Mouse (Mus musculus): ENCODE results near the gene H2al1i. TPM values are rescaled to one million over a fixed set of nuclear protein-coding genes. Genes with fewer than 3 reads are reported as not detected.
"Not testable (repeated sequence)": the region's sequence is repeated elsewhere in the genome, so short reads cannot be mapped to it uniquely, and the experiment has no call there.

Gene H2al1i
- polyA plus RNA-seq, 1 experiment from 2014 or later, result not detected

GRCm38 (mm10) chrX:11327522-11327921, 3.1 kb downstream of the H2al1i start, which contains the start of gene H2al1j:
TSS of gene H2al1j (plus strand) at chrX:11327822.
- H3K4me1 ChIP-seq; H3K9ac ChIP-seq; H3K36me3 ChIP-seq; H3K27ac ChIP-seq; H3K27me3 ChIP-seq (replicated peaks); H3K4me3 ChIP-seq; H3K4me2 ChIP-seq (replicated peaks); H3K9me3 ChIP-seq; ATAC-seq (ENCODE audit: low FRiP score, low read depth): not testable (repeated sequence)
- WGBS, result 88% methylated on average over 2 of the region's 2 CpGs

DNA sequence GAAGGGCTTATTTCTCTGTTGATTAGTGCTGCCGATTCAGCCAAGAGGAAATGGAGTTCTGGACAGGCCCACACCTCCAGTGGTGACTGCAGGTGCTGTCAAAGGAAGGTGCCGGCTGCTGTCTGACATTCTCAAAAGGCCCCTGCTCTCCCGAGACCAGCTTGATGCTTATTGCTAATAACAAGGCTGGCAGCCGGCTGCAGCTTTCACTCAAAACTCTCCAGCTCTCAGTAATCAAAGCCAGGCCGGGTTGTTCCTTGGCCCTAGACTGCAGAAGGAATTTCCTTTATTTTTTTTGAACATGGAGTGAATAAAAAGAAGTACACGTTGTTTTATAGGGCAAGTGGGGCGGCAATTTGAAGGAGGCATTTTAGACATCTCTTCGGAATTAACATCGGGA, 21.3 kb downstream of the H2al1i start:
- Histone ChIP-seq H3K9me3 (no peaks in the 10 kb centered on the region), H3K27me3 (replicated peaks) (no peaks in the 10 kb centered on the region), H3K36me3 (no peaks in the 10 kb centered on the region), H3K4me2 (replicated peaks) (no peak overlapping the region), H3K27ac (no peak overlapping the region), H3K9ac (no peak overlapping the region), H3K4me3 (no peak overlapping the region), H3K4me1 (no peaks in the 10 kb centered on the region)
- ATAC-seq (ENCODE audit: low FRiP score, low read depth), result no peak
- WGBS, result 76% methylated on average over 9 of the region's 9 CpGs

DNA sequence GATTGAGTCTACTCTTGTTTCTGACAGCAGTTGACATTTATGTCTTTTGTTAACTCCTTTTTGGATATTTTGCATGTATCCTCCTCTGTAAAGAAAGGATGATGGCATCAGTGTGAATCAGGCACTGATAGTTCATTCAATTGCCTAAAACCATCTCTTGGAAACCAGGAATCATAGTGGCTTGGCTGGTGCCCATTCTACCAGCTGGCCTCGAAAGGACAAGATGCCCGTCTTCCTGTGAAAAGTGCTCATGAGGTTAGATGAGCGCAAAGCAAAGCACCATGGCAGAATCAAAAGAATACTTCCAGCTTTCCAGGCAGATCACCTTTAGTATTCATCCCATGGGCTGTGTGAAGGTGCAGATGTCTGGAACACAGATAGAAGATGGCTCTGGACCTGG, 22.3 kb downstream of the H2al1i start:
- Histone ChIP-seq H3K27ac (no peak overlapping the region), H3K36me3 (no peaks in the 10 kb centered on the region), H3K9me3 (no peaks in the 10 kb centered on the region), H3K9ac (no peak overlapping the region), H3K4me2 (replicated peaks) (no peak overlapping the region), H3K4me1 (no peaks in the 10 kb centered on the region), H3K27me3 (replicated peaks) (no peaks in the 10 kb centered on the region), H3K4me3 (no peak overlapping the region)
- 90% methylated on average over 3 of the region's 3 CpGs for WGBS
- ATAC-seq (ENCODE audit: low FRiP score, low read depth), result no peak

DNA sequence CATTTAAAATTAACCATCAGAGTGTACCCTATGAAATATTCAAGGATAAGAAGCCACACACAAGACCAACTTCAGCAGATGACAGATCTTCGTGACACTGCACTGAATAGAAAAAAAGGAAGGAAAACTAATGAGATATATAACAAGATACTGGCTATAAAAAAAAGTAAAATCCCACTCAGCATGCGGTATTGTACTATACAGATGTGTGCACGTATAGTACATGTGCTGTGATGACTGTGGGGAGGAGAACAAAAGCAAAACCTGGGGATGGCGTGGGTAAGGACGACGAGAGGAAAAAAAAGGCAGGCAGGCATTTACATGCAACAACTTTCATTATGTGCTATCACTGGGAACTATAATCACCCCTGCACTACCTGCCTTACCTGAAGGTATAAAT, 36.4 kb downstream of the H2al1i start:
- no peak for ATAC-seq (ENCODE audit: low FRiP score, low read depth)
- Histone ChIP-seq H3K27ac (no peak overlapping the region), H3K27me3 (replicated peaks) (no peaks in the 10 kb centered on the region), H3K4me1 (no peaks in the 10 kb centered on the region), H3K4me2 (replicated peaks) (no peak overlapping the region), H3K9me3 (no peaks in the 10 kb centered on the region), H3K4me3 (no peak overlapping the region), H3K9ac (no peak overlapping the region), H3K36me3 (no peaks in the 10 kb centered on the region)
- WGBS, result 81% methylated on average over 6 of the region's 6 CpGs

- no peak overlapping the region for H3K4me2 ChIP-seq (replicated peaks)
- H3K27ac ChIP-seq, result no peak overlapping the region
- no peak for ATAC-seq (ENCODE audit: low FRiP score, low read depth)
- no peak overlapping the region for H3K4me3 ChIP-seq
- WGBS, result 83% methylated on average over 2 of the region's 2 CpGs
- no peaks in the 10 kb centered on the region for H3K27me3 ChIP-seq (replicated peaks)
- no peaks in the 10 kb centered on the region for H3K4me1 ChIP-seq
- H3K9me3 ChIP-seq, result no peaks in the 10 kb centered on the region
- no peaks in the 10 kb centered on the region for H3K36me3 ChIP-seq
- H3K9ac ChIP-seq, result no peak overlapping the region
Observed at GRCm38 (mm10) chrX:11361261-11361660, 36.8 kb downstream of the H2al1i start.

- ATAC-seq (ENCODE audit: low FRiP score, low read depth), result no peak
- no peaks in the 10 kb centered on the region for H3K27me3 ChIP-seq (replicated peaks)
- WGBS, result 56% methylated on average over 6 of the region's 6 CpGs
- H3K27ac ChIP-seq, result no peak overlapping the region
- no peaks in the 10 kb centered on the region for H3K4me1 ChIP-seq
- no peak overlapping the region for H3K4me2 ChIP-seq (replicated peaks)
- no peak overlapping the region for H3K4me3 ChIP-seq
- H3K9me3 ChIP-seq, result no peaks in the 10 kb centered on the region
- no peak overlapping the region for H3K9ac ChIP-seq
- no peaks in the 10 kb centered on the region for H3K36me3 ChIP-seq
Observed at GRCm38 (mm10) chrX:11363890-11364289, 39.4 kb downstream of the H2al1i start.

DNA sequence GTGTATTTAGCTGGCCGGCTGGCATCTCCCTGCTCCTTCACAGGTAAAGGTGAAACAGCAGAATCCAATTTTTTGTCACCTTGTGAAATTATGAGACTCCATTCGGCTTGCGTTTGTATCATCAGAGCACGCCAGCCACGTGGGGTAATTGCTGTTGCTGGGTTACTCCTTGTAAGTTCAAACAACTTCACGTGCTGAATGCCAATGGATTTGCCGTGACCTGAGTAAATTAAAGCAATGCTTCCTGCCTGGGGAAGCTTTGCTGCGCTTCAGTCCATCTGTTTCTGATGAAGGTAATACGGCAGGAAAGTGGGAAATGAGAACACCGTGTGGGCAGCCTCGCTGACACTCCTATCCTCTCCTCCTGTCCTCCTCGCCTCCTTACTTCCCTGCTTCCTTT, 40.7 kb downstream of the H2al1i start:
- H3K9me3 ChIP-seq, result no peaks in the 10 kb centered on the region
- H3K9ac ChIP-seq, result no peak overlapping the region
- no peaks in the 10 kb centered on the region for H3K27me3 ChIP-seq (replicated peaks)
- ATAC-seq (ENCODE audit: low FRiP score, low read depth), result no peak
- H3K4me2 ChIP-seq (replicated peaks), result no peak overlapping the region
- no peak overlapping the region for H3K4me3 ChIP-seq
- H3K4me1 ChIP-seq, result no peaks in the 10 kb centered on the region
- no peak overlapping the region for H3K27ac ChIP-seq
- 47% methylated on average over 12 of the region's 12 CpGs for WGBS
- H3K36me3 ChIP-seq, result no peaks in the 10 kb centered on the region

Other genes with a start within 250 kb of the H2al1i start
- not detected in 2 replicates for gene H2al1a, start 25.4 kb upstream of the H2al1i start, polyA plus RNA-seq (2016; fragmentation: Nextera tagmentation; extraction: Ambion mirVana)
- not detected in 2 replicates for gene H2al1b, start 22.2 kb upstream of the H2al1i start, polyA plus RNA-seq (2016; fragmentation: Nextera tagmentation; extraction: Ambion mirVana)
- not detected in 2 replicates for gene H2al1c, start 19.0 kb upstream of the H2al1i start, polyA plus RNA-seq (2016; fragmentation: Nextera tagmentation; extraction: Ambion mirVana)
- gene H2al1d, start 15.8 kb upstream of the H2al1i start, polyA plus RNA-seq (2016; fragmentation: Nextera tagmentation; extraction: Ambion mirVana), result not detected in 2 replicates
- not detected in 2 replicates for gene H2al1e, start 12.7 kb upstream of the H2al1i start, polyA plus RNA-seq (2016; fragmentation: Nextera tagmentation; extraction: Ambion mirVana)
- not detected in 2 replicates for gene H2al1f, start 9.5 kb upstream of the H2al1i start, polyA plus RNA-seq (2016; fragmentation: Nextera tagmentation; extraction: Ambion mirVana)
- not detected in 2 replicates for gene H2al1g, start 6.4 kb upstream of the H2al1i start, polyA plus RNA-seq (2016; fragmentation: Nextera tagmentation; extraction: Ambion mirVana)
- gene H2al1h, start 3.2 kb upstream of the H2al1i start, polyA plus RNA-seq (2016; fragmentation: Nextera tagmentation; extraction: Ambion mirVana), result not detected in 2 replicates
- gene H2al1j, start 3.2 kb downstream of the H2al1i start, polyA plus RNA-seq (2016; fragmentation: Nextera tagmentation; extraction: Ambion mirVana), result not detected in 2 replicates